Mouse (Mus musculus) MEL (cell line): Measurements from ENCODE around the gene Cacng5. TPM values are rescaled to one million over a fixed set of nuclear protein-coding genes. Genes with fewer than 3 reads are reported as not detected.

ENCODE experiments used
- DNase-seq: peaks from one replicate; pipeline ENCODE4 v3.0.0; 2011; ENCODE audit warnings: low read depth, low spot score
- H3K27ac ChIP-seq: 2 replicates; pipeline ENCODE4 v1.5.1; 2012; ENCODE audit warnings: low read depth, mild to moderate bottlenecking, control low read depth, low read length, moderate library complexity; ENCODE audit not compliant: control insufficient read depth
- H3K27me3 ChIP-seq, 2 experiments: fragments of 150-350 bp in 1 of 2; sonication (generic) in 1 of 2; 2 replicates each; pipeline ENCODE4 v1.6.1; 2012; ENCODE audit warnings: low read length in 2 of 2, mild to moderate bottlenecking in 2 of 2, improper control_type of control experiment in 1 of 2, moderate library complexity in 1 of 2; ENCODE audit not compliant: insufficient read depth in 2 of 2, control insufficient read depth in 1 of 2
- H3K36me3 ChIP-seq, 2 experiments: 2 replicates each; pipeline ENCODE4 v1.6.1; 2012 to 2014; ENCODE audit warnings: low read length in 2 of 2, improper control_type of control experiment in 1 of 2, inconsistent platforms in 1 of 2, mild to moderate bottlenecking in 1 of 2; ENCODE audit not compliant: insufficient read depth in 2 of 2, control insufficient read depth in 1 of 2
- H3K4me1 ChIP-seq, 2 experiments: fragments of 150-350 bp in 1 of 2; sonication (generic) in 1 of 2; 2 replicates each; pipeline ENCODE4 v1.6.1; 2012; ENCODE audit warnings: low read length in 2 of 2, improper control_type of control experiment in 1 of 2, mild to moderate bottlenecking in 1 of 2; ENCODE audit not compliant: insufficient read depth in 2 of 2, control insufficient read depth in 1 of 2
- H3K4me3 ChIP-seq, 2 experiments: fragments of 150-350 bp in 1 of 2; sonication (generic) in 1 of 2; 2 replicates each; pipeline ENCODE4 v1.5.1; 2012; ENCODE audit warnings: low read depth in 2 of 2, low read length in 2 of 2, mild to moderate bottlenecking in 2 of 2, moderate library complexity in 2 of 2, control low read depth in 1 of 2, improper control_type of control experiment in 1 of 2; ENCODE audit not compliant: control insufficient read depth in 1 of 2, insufficient read depth in 1 of 2
- H3K79me2 ChIP-seq: 2 replicates; pipeline ENCODE4 v1.6.1; 2012; ENCODE audit warnings: mild to moderate bottlenecking, low read length, moderate library complexity; ENCODE audit not compliant: control insufficient read depth, poor library complexity, insufficient read depth
- H3K9ac ChIP-seq: 2 replicates; pipeline ENCODE4 v1.6.1; 2012; ENCODE audit warnings: low read depth, mild to moderate bottlenecking, control low read depth, low read length, moderate library complexity; ENCODE audit not compliant: control insufficient read depth, poor library complexity, severe bottlenecking
- H3K9me3 ChIP-seq: fragments of 150-350 bp; sonication (generic); replicated peaks from 2 replicates; pipeline ENCODE4 v1.6.1; 2012; ENCODE audit warnings: mild to moderate bottlenecking, low read length, improper control_type of control experiment, moderate library complexity; ENCODE audit not compliant: insufficient read depth
- E2F4 ChIP-seq: IDR thresholded peaks from 2 replicates; pipeline ENCODE4 v1.6.1; 2011; ENCODE audit warnings: low read depth, low read length, improper control_type of control experiment, borderline replicate concordance
- EP300 ChIP-seq, 2 experiments: IDR thresholded peaks; 2 replicates each; pipeline ENCODE4 v1.6.1; 2011; ENCODE audit warnings: improper control_type of control experiment in 2 of 2, low read length in 2 of 2, low read depth in 1 of 2, mild to moderate bottlenecking in 1 of 2
- ETS1 ChIP-seq: IDR thresholded peaks from 2 replicates; pipeline ENCODE4 v1.6.1; 2012; ENCODE audit warnings: low read depth, mild to moderate bottlenecking, inconsistent platforms, low read length, improper control_type of control experiment, moderate library complexity
- GATA1 ChIP-seq: IDR thresholded peaks from 2 replicates; pipeline ENCODE4 v1.6.1; 2011; ENCODE audit warnings: low read depth, low read length, improper control_type of control experiment
- MAFK ChIP-seq: IDR thresholded peaks from 2 replicates; pipeline ENCODE4 v1.6.1; 2011; ENCODE audit warnings: low read depth, mild to moderate bottlenecking, low read length, improper control_type of control experiment, borderline replicate concordance
- MXI1 ChIP-seq: IDR thresholded peaks from 2 replicates; pipeline ENCODE4 v1.6.1; 2011; ENCODE audit warnings: mild to moderate bottlenecking, low read depth, low read length, improper control_type of control experiment
- MYB ChIP-seq: IDR thresholded peaks from 2 replicates; pipeline ENCODE4 v1.6.1; 2011; ENCODE audit warnings: mild to moderate bottlenecking, low read depth, low read length, improper control_type of control experiment
- NELFE ChIP-seq: IDR thresholded peaks from 2 replicates; pipeline ENCODE4 v1.6.1; 2011; ENCODE audit warnings: low read depth, low read length, improper control_type of control experiment
- NRF1 ChIP-seq: IDR thresholded peaks from 2 replicates; pipeline ENCODE4 v1.6.1; 2014; ENCODE audit warnings: low read depth, mild to moderate bottlenecking, inconsistent platforms, low read length, improper control_type of control experiment, moderate library complexity; ENCODE audit not compliant: poor library complexity, insufficient read depth, severe bottlenecking
- POLR2AphosphoS2 ChIP-seq: IDR thresholded peaks from 2 replicates; pipeline ENCODE4 v1.6.1; 2011; ENCODE audit warnings: low read length, improper control_type of control experiment
- POLR2AphosphoS5 ChIP-seq: IDR thresholded peaks from 2 replicates; pipeline ENCODE4 v1.6.1; 2012; ENCODE audit warnings: low read depth, borderline replicate concordance, mild to moderate bottlenecking, inconsistent platforms, low read length, moderate library complexity, mixed read lengths
- RAD21 ChIP-seq: IDR thresholded peaks from 2 replicates; pipeline ENCODE4 v1.6.1; 2011; ENCODE audit warnings: mild to moderate bottlenecking, low read depth, low read length, improper control_type of control experiment
- SIN3A ChIP-seq: IDR thresholded peaks from 2 replicates; pipeline ENCODE4 v1.6.1; 2012; ENCODE audit warnings: low read length, improper control_type of control experiment, inconsistent platforms
- SMC3 ChIP-seq: IDR thresholded peaks from 2 replicates; pipeline ENCODE4 v1.6.1; 2011; ENCODE audit warnings: low read depth, low read length, improper control_type of control experiment
- TBP ChIP-seq: IDR thresholded peaks from 2 replicates; pipeline ENCODE4 v1.8.0; 2011; ENCODE audit warnings: low read depth, low read length, improper control_type of control experiment
- ZNF384 ChIP-seq: IDR thresholded peaks from 2 replicates; pipeline ENCODE4 v1.6.1; 2012; ENCODE audit warnings: low read depth, mild to moderate bottlenecking, inconsistent platforms, low read length, improper control_type of control experiment
- polyA plus RNA-seq, 2 experiments: library from polyadenylated mRNA; stranded (reverse) in 1 of 2; unstranded in 1 of 2; fragments of >175 nt in 1 of 2; fragments of >200 nt in 1 of 2; gene quantifications; 2 replicates each; pipeline versions ENCODE4 v1.2.1 to v1.2.4; 2012; ENCODE audit warnings: low replicate concordance in 2 of 2, low read depth in 1 of 2; ENCODE audit not compliant: insufficient read length in 2 of 2, insufficient read depth in 1 of 2, missing spikeins in 1 of 2
- total RNA-seq: library from RNA; depleted of rRNA; stranded (reverse); fragments of 300-350 nt; gene quantifications from 2 replicates; pipeline ENCODE4 v1.2.3, GENCODE M21; 2012; rRNA removed

Cacng5 gene
- total RNA-seq (not detected in 2 replicates), polyA plus RNA-seq (not detected)

DNA sequence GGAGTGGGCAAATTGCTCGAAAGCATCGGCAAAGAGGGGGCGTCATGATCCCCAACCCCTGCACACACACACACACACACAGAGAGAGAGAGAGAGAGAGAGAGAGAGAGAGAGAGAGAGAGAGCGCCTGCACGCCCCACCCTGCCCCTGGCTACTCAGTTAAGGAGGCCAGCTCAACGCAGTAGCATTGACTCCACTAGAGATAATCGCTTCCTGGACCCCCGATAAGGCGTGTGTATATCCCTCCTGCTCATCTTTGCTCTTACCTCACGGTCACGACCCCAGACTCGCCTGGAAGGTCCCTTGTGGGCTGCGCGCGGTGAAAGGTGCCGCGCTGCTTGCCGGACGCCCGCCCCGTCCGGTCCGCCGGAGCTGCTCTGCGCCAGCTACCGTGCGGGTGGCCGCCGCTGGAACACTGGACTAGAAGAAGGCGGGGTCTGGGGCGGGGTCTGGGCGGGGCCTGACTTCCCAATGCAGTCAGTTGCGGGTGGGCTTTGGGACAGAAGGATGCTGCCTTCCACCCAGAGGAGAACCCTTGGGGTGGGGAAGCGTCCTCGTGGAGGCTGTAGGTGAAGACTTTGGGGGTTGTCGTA, at the start of gene Cacng5:
TSS of gene Cacng5 (minus strand) at position 422 of the 593 bp plus-strand sequence.
- Histone ChIP-seq H3K9me3 (no peaks in the 10 kb centered on the region), H3K27ac (no peak within 1 kb of the TSS), H3K9ac (no peak within 1 kb of the TSS), H3K4me3 (no peak within 1 kb of the TSS), H3K27me3 (no peaks in the 10 kb centered on the region), H3K4me1 (no peaks in the 10 kb centered on the region), H3K79me2 (no peaks in the 10 kb centered on the region), H3K36me3 (no peaks in the 10 kb centered on the region)
- DNase-seq = no peak
- TF ChIP-seq TBP = no peak
- no peak for TF ChIP-seq MAFK
- no peak for TF ChIP-seq RAD21
- no peak for TF ChIP-seq SMC3
- no peak for TF ChIP-seq NELFE
- TF ChIP-seq SIN3A = no peak
- no peak for TF ChIP-seq MXI1
- TF ChIP-seq EP300 (IDR thresholded peaks at IDR 0.05; ENCODE audit: low read depth in 1 of 2, low read length in 2 of 2) = no peak
- no peak for TF ChIP-seq POLR2AphosphoS5
- TF ChIP-seq MYB = no peak
- no peak for TF ChIP-seq POLR2AphosphoS2
- no peak for TF ChIP-seq E2F4
- no peak for TF ChIP-seq NRF1

DNA sequence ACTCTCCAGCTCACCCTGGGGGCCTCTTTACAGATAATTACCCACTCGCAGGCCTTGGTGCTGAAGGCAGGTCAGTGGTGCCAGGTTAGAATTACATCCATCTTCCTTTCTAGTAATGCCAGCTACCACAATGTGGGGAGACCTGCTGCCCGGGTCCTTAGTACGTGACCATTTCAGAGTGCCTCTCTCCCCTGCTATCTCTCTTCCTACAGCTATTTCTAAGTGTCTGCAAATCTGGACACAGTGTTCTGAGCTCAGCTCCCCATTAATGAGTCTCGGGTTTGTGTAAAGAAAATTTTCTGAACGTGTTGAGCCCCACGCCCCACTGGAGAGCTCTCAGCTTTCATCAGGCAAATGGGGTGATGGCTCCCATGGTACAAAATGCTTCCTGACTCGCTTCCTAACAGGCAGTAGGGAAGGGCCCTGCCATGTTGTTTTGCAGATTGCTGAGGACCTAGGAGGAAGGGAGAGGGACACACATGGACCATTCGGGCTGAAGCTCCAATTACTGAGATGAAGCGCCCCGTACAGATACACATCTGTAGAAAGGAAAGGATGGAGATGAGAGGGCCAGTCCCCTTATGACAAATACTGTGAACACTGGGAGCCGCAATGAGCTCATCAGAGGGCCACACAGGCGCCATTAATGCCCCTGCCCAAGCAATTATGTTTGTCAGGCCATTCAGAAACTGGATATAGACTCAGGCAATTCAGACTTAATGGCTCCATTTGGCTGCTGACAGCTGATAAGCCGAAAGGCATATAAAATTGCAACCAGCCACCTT, 42.9 kb upstream of the Cacng5 start:
- Histone ChIP-seq H3K9ac (no peak overlapping the region), H3K79me2 (no peaks in the 10 kb centered on the region), H3K9me3 (no peaks in the 10 kb centered on the region)
- no peak for TF ChIP-seq SIN3A
- TF ChIP-seq GATA1 = no peak
- TF ChIP-seq RAD21 = no peak
- no peak for TF ChIP-seq ZNF384
- TF ChIP-seq EP300 (IDR thresholded peaks at IDR 0.05; ENCODE audit: low read depth in 1 of 2, low read length in 2 of 2) = no peak
- TF ChIP-seq ETS1 = no peak
- TF ChIP-seq, all 39 proteins: peak for 0
- H3K36me3 ChIP-seq = no peaks in the 10 kb centered on the region; a peak in 1 of 4 replicates
- DNase-seq = no peak
- H3K4me3 ChIP-seq = no peak overlapping the region
- H3K27ac ChIP-seq = no peak overlapping the region
- peaks cover 0 to 5% of the 10 kb centered on the region in 2 experiments; a peak in 1 of 4 replicates for H3K4me1 ChIP-seq
- no peaks in the 10 kb centered on the region for H3K27me3 ChIP-seq
